Mouse (Mus musculus) MEL (cell line): ENCODE measurements around the gene Krt222. TPM values are rescaled to one million over a fixed set of nuclear protein-coding genes. Genes with fewer than 3 reads are reported as not detected.

Experiments used
- DNase-seq: peaks from one replicate; pipeline ENCODE4 v3.0.0; 2011; ENCODE audit warnings: low read depth, low spot score
- H3K27ac ChIP-seq: 2 replicates; pipeline ENCODE4 v1.5.1; 2012; ENCODE audit warnings: low read depth, mild to moderate bottlenecking, control low read depth, low read length, moderate library complexity; ENCODE audit not compliant: control insufficient read depth
- H3K27me3 ChIP-seq, 2 experiments: fragments of 150-350 bp in 1 of 2; sonication (generic) in 1 of 2; 2 replicates each; pipeline ENCODE4 v1.6.1; 2012; ENCODE audit warnings: low read length in 2 of 2, mild to moderate bottlenecking in 2 of 2, improper control_type of control experiment in 1 of 2, moderate library complexity in 1 of 2; ENCODE audit not compliant: insufficient read depth in 2 of 2, control insufficient read depth in 1 of 2
- H3K36me3 ChIP-seq, 2 experiments: 2 replicates each; pipeline ENCODE4 v1.6.1; 2012 to 2014; ENCODE audit warnings: low read length in 2 of 2, improper control_type of control experiment in 1 of 2, inconsistent platforms in 1 of 2, mild to moderate bottlenecking in 1 of 2; ENCODE audit not compliant: insufficient read depth in 2 of 2, control insufficient read depth in 1 of 2
- H3K4me1 ChIP-seq, 2 experiments: fragments of 150-350 bp in 1 of 2; sonication (generic) in 1 of 2; 2 replicates each; pipeline ENCODE4 v1.6.1; 2012; ENCODE audit warnings: low read length in 2 of 2, improper control_type of control experiment in 1 of 2, mild to moderate bottlenecking in 1 of 2; ENCODE audit not compliant: insufficient read depth in 2 of 2, control insufficient read depth in 1 of 2
- H3K4me3 ChIP-seq, 2 experiments: fragments of 150-350 bp in 1 of 2; sonication (generic) in 1 of 2; 2 replicates each; pipeline ENCODE4 v1.5.1; 2012; ENCODE audit warnings: low read depth in 2 of 2, low read length in 2 of 2, mild to moderate bottlenecking in 2 of 2, moderate library complexity in 2 of 2, control low read depth in 1 of 2, improper control_type of control experiment in 1 of 2; ENCODE audit not compliant: control insufficient read depth in 1 of 2, insufficient read depth in 1 of 2
- H3K79me2 ChIP-seq: 2 replicates; pipeline ENCODE4 v1.6.1; 2012; ENCODE audit warnings: mild to moderate bottlenecking, low read length, moderate library complexity; ENCODE audit not compliant: control insufficient read depth, poor library complexity, insufficient read depth
- H3K9ac ChIP-seq: 2 replicates; pipeline ENCODE4 v1.6.1; 2012; ENCODE audit warnings: low read depth, mild to moderate bottlenecking, control low read depth, low read length, moderate library complexity; ENCODE audit not compliant: control insufficient read depth, poor library complexity, severe bottlenecking
- H3K9me3 ChIP-seq: fragments of 150-350 bp; sonication (generic); replicated peaks from 2 replicates; pipeline ENCODE4 v1.6.1; 2012; ENCODE audit warnings: mild to moderate bottlenecking, low read length, improper control_type of control experiment, moderate library complexity; ENCODE audit not compliant: insufficient read depth
- CHD1 ChIP-seq: IDR thresholded peaks from 2 replicates; pipeline ENCODE4 v1.6.1; 2012; ENCODE audit warnings: low read depth, mild to moderate bottlenecking, inconsistent platforms, low read length, improper control_type of control experiment
- CHD2 ChIP-seq: IDR thresholded peaks from 2 replicates; pipeline ENCODE4 v1.6.1; 2011; ENCODE audit warnings: low read length, improper control_type of control experiment
- CTCF ChIP-seq, 3 experiments: IDR thresholded peaks in 2 of 3; conservative IDR thresholded peaks in 1 of 3; 2 replicates each; pipeline ENCODE4 v1.5.1; 2011 to 2012; ENCODE audit warnings: low read length in 3 of 3, low read depth in 2 of 3, mild to moderate bottlenecking in 2 of 3, improper control_type of control experiment in 1 of 3, inconsistent platforms in 1 of 3, mixed read lengths in 1 of 3, moderate library complexity in 1 of 3; ENCODE audit not compliant: control insufficient read depth in 1 of 3, insufficient read depth in 1 of 3, poor library complexity in 1 of 3, severe bottlenecking in 1 of 3
- E2F4 ChIP-seq: IDR thresholded peaks from 2 replicates; pipeline ENCODE4 v1.6.1; 2011; ENCODE audit warnings: low read depth, low read length, improper control_type of control experiment, borderline replicate concordance
- ELF1 ChIP-seq: IDR thresholded peaks from 2 replicates; pipeline ENCODE4 v1.6.1; 2014; ENCODE audit warnings: low read depth, mild to moderate bottlenecking, inconsistent platforms, low read length, improper control_type of control experiment, moderate library complexity
- EP300 ChIP-seq, 2 experiments: IDR thresholded peaks; 2 replicates each; pipeline ENCODE4 v1.6.1; 2011; ENCODE audit warnings: improper control_type of control experiment in 2 of 2, low read length in 2 of 2, low read depth in 1 of 2, mild to moderate bottlenecking in 1 of 2
- ETS1 ChIP-seq: IDR thresholded peaks from 2 replicates; pipeline ENCODE4 v1.6.1; 2012; ENCODE audit warnings: low read depth, mild to moderate bottlenecking, inconsistent platforms, low read length, improper control_type of control experiment, moderate library complexity
- GATA1 ChIP-seq: IDR thresholded peaks from 2 replicates; pipeline ENCODE4 v1.6.1; 2011; ENCODE audit warnings: low read depth, low read length, improper control_type of control experiment
- HCFC1 ChIP-seq: IDR thresholded peaks from 2 replicates; pipeline ENCODE4 v1.6.1; 2012; ENCODE audit warnings: low read depth, mild to moderate bottlenecking, inconsistent platforms, low read length, improper control_type of control experiment, moderate library complexity
- MAFK ChIP-seq: IDR thresholded peaks from 2 replicates; pipeline ENCODE4 v1.6.1; 2011; ENCODE audit warnings: low read depth, mild to moderate bottlenecking, low read length, improper control_type of control experiment, borderline replicate concordance
- MAZ ChIP-seq: IDR thresholded peaks from 2 replicates; pipeline ENCODE4 v1.6.1; 2012; ENCODE audit warnings: low read depth, mild to moderate bottlenecking, inconsistent platforms, low read length, improper control_type of control experiment
- MEF2A ChIP-seq: IDR thresholded peaks from 2 replicates; pipeline ENCODE4 v1.6.1; 2014; ENCODE audit warnings: low read depth, mild to moderate bottlenecking, inconsistent platforms, low read length, improper control_type of control experiment; ENCODE audit not compliant: poor library complexity, insufficient replicate concordance, severe bottlenecking; ENCODE audit errors: extremely low read depth
- MXI1 ChIP-seq: IDR thresholded peaks from 2 replicates; pipeline ENCODE4 v1.6.1; 2011; ENCODE audit warnings: mild to moderate bottlenecking, low read depth, low read length, improper control_type of control experiment
- MYB ChIP-seq: IDR thresholded peaks from 2 replicates; pipeline ENCODE4 v1.6.1; 2011; ENCODE audit warnings: mild to moderate bottlenecking, low read depth, low read length, improper control_type of control experiment
- NELFE ChIP-seq: IDR thresholded peaks from 2 replicates; pipeline ENCODE4 v1.6.1; 2011; ENCODE audit warnings: low read depth, low read length, improper control_type of control experiment
- POLR2A ChIP-seq, 2 experiments: IDR thresholded peaks; 2 replicates each; pipeline ENCODE4 v1.6.1; 2011 to 2012; ENCODE audit warnings: low read length in 2 of 2, mild to moderate bottlenecking in 2 of 2, control low read depth in 1 of 2, improper control_type of control experiment in 1 of 2, low read depth in 1 of 2, moderate library complexity in 1 of 2; ENCODE audit not compliant: control insufficient read depth in 1 of 2, insufficient read depth in 1 of 2, poor library complexity in 1 of 2
- POLR2AphosphoS2 ChIP-seq: IDR thresholded peaks from 2 replicates; pipeline ENCODE4 v1.6.1; 2011; ENCODE audit warnings: low read length, improper control_type of control experiment
- POLR2AphosphoS5 ChIP-seq: IDR thresholded peaks from 2 replicates; pipeline ENCODE4 v1.6.1; 2012; ENCODE audit warnings: low read depth, borderline replicate concordance, mild to moderate bottlenecking, inconsistent platforms, low read length, moderate library complexity, mixed read lengths
- RAD21 ChIP-seq: IDR thresholded peaks from 2 replicates; pipeline ENCODE4 v1.6.1; 2011; ENCODE audit warnings: mild to moderate bottlenecking, low read depth, low read length, improper control_type of control experiment
- RCOR1 ChIP-seq: IDR thresholded peaks from 2 replicates; pipeline ENCODE4 v1.6.1; 2012; ENCODE audit warnings: low read depth, mild to moderate bottlenecking, inconsistent platforms, low read length, improper control_type of control experiment
- TBP ChIP-seq: IDR thresholded peaks from 2 replicates; pipeline ENCODE4 v1.8.0; 2011; ENCODE audit warnings: low read depth, low read length, improper control_type of control experiment
- TCF12 ChIP-seq: IDR thresholded peaks from 2 replicates; pipeline ENCODE4 v1.6.1; 2014; ENCODE audit warnings: low read depth, mild to moderate bottlenecking, inconsistent platforms, low read length, improper control_type of control experiment, moderate library complexity
- UBTF ChIP-seq: IDR thresholded peaks from 2 replicates; pipeline ENCODE4 v1.6.1; 2012; ENCODE audit warnings: low read depth, mild to moderate bottlenecking, inconsistent platforms, low read length, improper control_type of control experiment, moderate library complexity, borderline replicate concordance; ENCODE audit not compliant: insufficient read depth
- USF1 ChIP-seq: IDR thresholded peaks from 2 replicates; pipeline ENCODE4 v1.6.1; 2014; ENCODE audit warnings: low read depth, mild to moderate bottlenecking, inconsistent platforms, low read length, improper control_type of control experiment, moderate library complexity
- USF2 ChIP-seq, 2 experiments: IDR thresholded peaks; 2 replicates each; pipeline ENCODE4 v1.6.1; 2011 to 2012; ENCODE audit warnings: improper control_type of control experiment in 2 of 2, low read length in 2 of 2, borderline replicate concordance in 1 of 2, inconsistent platforms in 1 of 2, low read depth in 1 of 2, mild to moderate bottlenecking in 1 of 2; ENCODE audit not compliant: insufficient read depth in 1 of 2
- ZC3H11A ChIP-seq: IDR thresholded peaks from 2 replicates; pipeline ENCODE4 v1.6.1; 2012; ENCODE audit warnings: low read depth, mild to moderate bottlenecking, inconsistent platforms, low read length, improper control_type of control experiment
- ZKSCAN1 ChIP-seq: IDR thresholded peaks from 2 replicates; pipeline ENCODE4 v1.6.1; 2012; ENCODE audit warnings: low read depth, mild to moderate bottlenecking, inconsistent platforms, low read length, improper control_type of control experiment, moderate library complexity
- polyA plus RNA-seq, 2 experiments: library from polyadenylated mRNA; stranded (reverse) in 1 of 2; unstranded in 1 of 2; fragments of >175 nt in 1 of 2; fragments of >200 nt in 1 of 2; gene quantifications; 2 replicates each; pipeline versions ENCODE4 v1.2.1 to v1.2.4; 2012; ENCODE audit warnings: low replicate concordance in 2 of 2, low read depth in 1 of 2; ENCODE audit not compliant: insufficient read length in 2 of 2, insufficient read depth in 1 of 2, missing spikeins in 1 of 2
- total RNA-seq: library from RNA; depleted of rRNA; stranded (reverse); fragments of 300-350 nt; gene quantifications from 2 replicates; pipeline ENCODE4 v1.2.3, GENCODE M21; 2012

Gene Krt222
- total and polyA plus RNA-seq, 3 experiments = 0.07 TPM; not detected in 2

- Histone ChIP-seq H3K9me3 (no peaks in the 10 kb centered on the region), H3K27ac (no peak overlapping the region), H3K36me3 (no peaks in the 10 kb centered on the region), H3K4me3 (no peak overlapping the region), H3K27me3 (peaks cover 16 to 30% of the 10 kb centered on the region in 2 experiments), H3K9ac (no peak overlapping the region)
- no peak for DNase-seq
- TF ChIP-seq UBTF (no peak), MXI1 (no peak), RCOR1 (no peak), POLR2AphosphoS5 (no peak), TCF12 (no peak), ZKSCAN1 (no peak), ELF1 (no peak), MAFK (no peak), USF1 (no peak), MYB (no peak), POLR2A (IDR thresholded peaks at IDR 0.05; ENCODE audit: control insufficient read depth in 1 of 2, insufficient read depth in 1 of 2, low read depth in 1 of 2, low read length in 2 of 2, poor library complexity in 1 of 2) (no peak), RAD21 (no peak), CHD2 (no peak), EP300 (IDR thresholded peaks at IDR 0.05; ENCODE audit: low read depth in 1 of 2, low read length in 2 of 2) (no peak), CHD1 (no peak)
- TF ChIP-seq, all 39 proteins: peak for 0
- H3K79me2 ChIP-seq = no peaks in the 10 kb centered on the region
- H3K4me1 ChIP-seq = no peaks in the 10 kb centered on the region
Observed at GRCm38 (mm10) chr11:99265796-99266195, 21.9 kb upstream of the Krt222 start.

- DNase-seq = no peak
Observed at GRCm38 (mm10) chr11:99265220-99265619, 21.3 kb upstream of the Krt222 start.

More at GRCm38 (mm10) chr11:99265220-99265619, 21.3 kb upstream of the Krt222 start:
- Histone ChIP-seq H3K27ac (no peak overlapping the region), H3K9ac (no peak overlapping the region), H3K4me1 (no peaks in the 10 kb centered on the region), H3K4me3 (no peak overlapping the region), H3K27me3 (peaks cover 16 to 27% of the 10 kb centered on the region in 2 experiments), H3K9me3 (no peaks in the 10 kb centered on the region), H3K36me3 (no peaks in the 10 kb centered on the region), H3K79me2 (no peaks in the 10 kb centered on the region)
- TF ChIP-seq TBP = no peak
- no peak for TF ChIP-seq POLR2AphosphoS5
- no peak for TF ChIP-seq CTCF (IDR thresholded peaks at IDR 0.05 in 2 of 3, conservative IDR thresholded peaks at IDR 0.05 in 1 of 3; ENCODE audit: control insufficient read depth in 1 of 3, insufficient read depth in 1 of 3, low read depth in 2 of 3, low read length in 3 of 3, poor library complexity in 1 of 3, severe bottlenecking in 1 of 3)
- no peak for TF ChIP-seq HCFC1
- no peak for TF ChIP-seq POLR2AphosphoS2
- TF ChIP-seq USF2 (IDR thresholded peaks at IDR 0.05; ENCODE audit: borderline replicate concordance in 1 of 2, insufficient read depth in 1 of 2, low read depth in 1 of 2, low read length in 2 of 2) = no peak
- TF ChIP-seq EP300 (IDR thresholded peaks at IDR 0.05; ENCODE audit: low read depth in 1 of 2, low read length in 2 of 2) = no peak
- TF ChIP-seq E2F4 = no peak
- no peak for TF ChIP-seq ZC3H11A
- no peak for TF ChIP-seq ETS1
- TF ChIP-seq CHD1 = no peak
- no peak for TF ChIP-seq MAZ
- TF ChIP-seq MEF2A = no peak
- no peak for TF ChIP-seq UBTF
- TF ChIP-seq CHD2 = no peak
- TF ChIP-seq NELFE = no peak
- TF ChIP-seq GATA1 = no peak
- no peak for TF ChIP-seq RAD21
